Mouse (Mus musculus): Measurements from ENCODE around the gene Olfr1337.
"Not testable (repeated sequence)": the region's sequence is repeated elsewhere in the genome, so short reads cannot be mapped to it uniquely, and the experiment has no call there.

Gene Olfr1337

GRCm38 (mm10) chr4:118782486-118782885 lies at the start of gene Olfr1337:
Olfr1337 (minus strand) TSS chr4:118782586.
- DNase-seq: no peak

GRCm38 (mm10) chr4:118818921-118819320 lies 36.5 kb upstream of the Olfr1337 start:
- no peak for DNase-seq

GRCm38 (mm10) chr4:118809844-118810243 lies 27.5 kb upstream of the Olfr1337 start, which contains the start of gene Olfr1335:
Olfr1335 (minus strand) TSS chr4:118809944.
- DNase-seq: no peak

- DNase-seq: not testable (repeated sequence)
Observed at GRCm38 (mm10) chr4:118792796-118793195, 10.4 kb upstream of the Olfr1337 start.

GRCm38 (mm10) chr4:118758637-118759036 lies 23.7 kb downstream of the Olfr1337 start, which contains the start of gene Olfr1338:
Olfr1338 (minus strand) TSS chr4:118758737.
- no peak for DNase-seq

- no peak for DNase-seq
Observed at GRCm38 (mm10) chr4:118741881-118742280, 40.5 kb downstream of the Olfr1337 start.

GRCm38 (mm10) chr4:118740988-118741698 lies 41.2 kb downstream of the Olfr1337 start:
- DNase-seq: no peak

- no peak for DNase-seq
Observed at GRCm38 (mm10) chr4:118739574-118739973, 42.8 kb downstream of the Olfr1337 start.

GRCm38 (mm10) chr4:118731875-118732274 lies 50.5 kb downstream of the Olfr1337 start, which contains the start of gene Olfr1339:
Olfr1339 (plus strand) TSS chr4:118732175.
- no peak for DNase-seq
